Mouse (Mus musculus): ENCODE measurements around the gene Zfp108. TPM values are rescaled to one million over a fixed set of nuclear protein-coding genes. Genes with fewer than 3 reads are reported as not detected.
A peak's percentile ranks its signal among the peaks of the same experiment; 100 is the strongest.

Zfp108 gene
- total RNA-seq, 2 experiments from 2014 or later, result 8.7 to 9.2 TPM

DNA sequence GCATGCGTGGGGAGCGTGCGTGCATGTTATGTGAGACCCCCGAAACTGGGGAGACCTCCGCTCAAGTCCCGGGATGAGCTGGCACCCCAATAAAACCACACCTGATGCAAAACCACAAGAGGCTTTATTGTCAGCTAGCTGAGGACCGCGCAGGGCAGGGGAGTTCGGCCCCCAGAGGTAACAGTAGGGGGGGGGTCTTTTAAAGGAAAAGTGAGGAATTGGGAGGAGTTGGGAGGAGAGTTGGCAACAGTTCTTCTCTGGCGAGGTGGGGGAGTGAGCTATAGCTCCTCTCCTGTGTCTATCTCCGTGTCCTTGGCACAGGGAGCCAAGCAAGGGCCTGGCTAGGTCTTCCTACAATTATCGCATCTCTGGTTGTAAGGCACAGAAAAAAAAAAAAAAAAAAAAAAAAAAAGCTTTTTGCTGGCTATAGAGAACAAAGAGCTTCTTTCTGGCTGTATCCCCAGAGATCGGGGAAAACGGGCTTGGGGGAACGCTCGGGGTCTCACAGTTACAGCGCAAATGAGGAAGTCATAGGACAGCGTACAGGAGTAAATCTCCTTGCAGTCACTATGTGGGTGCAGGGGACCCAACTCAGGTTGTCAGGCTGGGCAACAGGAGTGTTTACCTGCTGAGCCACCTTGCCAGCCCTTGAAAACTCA is 45.4 kb downstream of the Zfp108 start:
- peak in 1 of 2 experiments; percentile 27 for DNase-seq (ENCODE audit: extremely low spot score in 1 of 2, low spot score in 2 of 2)
- intact Hi-C loops (cut with DNase I), result loop anchor here (1.0 to 2.0 kb wide), 3 partner anchors 17 to 92 kb away; partner anchors contain the start of genes Zfp93 and Zfp94
- Histone ChIP-seq H3K4me3 (peak overlapping the region; percentile 66), H3K27ac (peak overlapping the region; percentile 85)
- no peak for TF ChIP-seq CTCF (IDR thresholded peaks at IDR 0.05)

DNA sequence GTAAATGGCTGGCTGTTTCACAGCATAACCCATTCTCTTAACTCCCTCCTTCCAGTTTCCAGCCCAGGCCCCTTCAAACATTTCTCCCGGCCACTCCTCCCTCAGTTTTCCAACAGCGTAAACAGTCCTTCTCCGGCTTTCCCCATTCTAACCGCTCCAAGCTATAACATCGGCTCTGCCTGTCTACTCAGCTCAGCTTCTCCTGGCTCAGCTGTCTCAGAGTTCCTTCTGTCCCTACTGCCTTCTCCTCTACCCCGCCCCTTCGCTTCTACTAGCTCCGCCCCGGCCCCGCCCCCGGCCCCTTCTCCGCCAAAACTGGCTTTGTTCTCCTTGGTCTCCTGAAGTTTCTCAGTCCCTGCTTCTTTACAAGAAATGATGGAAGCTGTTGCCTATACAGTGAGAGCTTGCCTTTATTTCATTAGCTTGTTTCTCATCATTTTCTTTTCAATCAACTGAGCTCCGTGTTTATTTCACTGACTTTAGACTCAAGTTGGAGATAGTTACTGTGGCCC is 46.2 kb downstream of the Zfp108 start, which contains the start of gene Zfp61:
Zfp61 (minus strand) TSS at position 462 of the 512 bp plus-strand sequence.
- no peak for DNase-seq (ENCODE audit: extremely low spot score in 1 of 2, low spot score in 2 of 2)

More for the DNA sequence above, 46.2 kb downstream of the Zfp108 start, which contains the start of gene Zfp61:
- no peak for TF ChIP-seq CTCF (IDR thresholded peaks at IDR 0.05)
- intact Hi-C loops (cut with DNase I), result loop anchor here (2.0 kb wide), 1 partner anchor 16 kb away; the partner anchor contains the start of gene Zfp94
- Histone ChIP-seq H3K4me3 (peak within 1 kb of the TSS; percentile 66), H3K27ac (peak within 1 kb of the TSS; percentile 32; the same call in 1 of the 2 replicates)

Other genes starting within 250 kb of the Zfp108 start
- gene Vmn1r183, start 201.5 kb upstream of the Zfp108 start, total RNA-seq (2021), result not detected
- 10 to 100 TPM; 60.4 to 66.6 TPM for gene Zfp180, start 172.9 kb upstream of the Zfp108 start, total RNA-seq (2021)
- gene Zfp112, start 142.5 kb upstream of the Zfp108 start, total RNA-seq (2021), result 10 to 100 TPM in 1 of 2 experiments, 1 to 10 TPM in 1; 10.0 to 11.9 TPM
- 10 to 100 TPM; 22.0 to 23.1 TPM for gene Zfp235, start 120.6 kb upstream of the Zfp108 start, total RNA-seq (2021)
- 1 to 10 TPM; 2.7 to 4.5 TPM for gene Zfp114, start 79.7 kb upstream of the Zfp108 start, total RNA-seq (2021)
- 10 to 100 TPM; 12.8 to 15.1 TPM for gene Zfp111, start 43.4 kb upstream of the Zfp108 start, total RNA-seq (2021)
- 10 to 100 TPM; 10.1 to 10.4 TPM for gene Zfp109, start 17.2 kb upstream of the Zfp108 start, total RNA-seq (2021)
- 10 to 100 TPM; 12.8 to 18.3 TPM for gene Zfp93, start 15.6 kb downstream of the Zfp108 start, total RNA-seq (2021)
- gene Zfp61, start 46.4 kb downstream of the Zfp108 start, total RNA-seq (2021), result 10 to 100 TPM; 19.4 to 21.5 TPM
- gene Zfp94, start 61.9 kb downstream of the Zfp108 start, total RNA-seq (2021), result 10 to 100 TPM; 14.0 to 14.5 TPM
- gene Tescl, start 79.1 kb downstream of the Zfp108 start, total RNA-seq (2021), result not detected
- not detected for gene Lypd5, start 94.4 kb downstream of the Zfp108 start, total RNA-seq (2021)
- under 1 TPM; 0.19 to 0.45 TPM for gene Kcnn4, start 115.5 kb downstream of the Zfp108 start, total RNA-seq (2021)
- gene Smg9, start 144.8 kb downstream of the Zfp108 start, total RNA-seq (2021), result 10 to 100 TPM; 43.7 to 47.5 TPM
- under 1 TPM in 1 of 2 experiments, not detected in 1; 0.77 TPM for gene Irgc1, start 197.5 kb downstream of the Zfp108 start, total RNA-seq (2021)
- 1 to 10 TPM; 1.0 to 1.1 TPM for gene Plaur, start 207.7 kb downstream of the Zfp108 start, total RNA-seq (2021)
- gene Cadm4, start 227.2 kb downstream of the Zfp108 start, total RNA-seq (2021), result 100 to 1,000 TPM; 213 to 219 TPM